31 mouse cellular contexts compared by ENCODE assay signal in the genomic region with DNA sequence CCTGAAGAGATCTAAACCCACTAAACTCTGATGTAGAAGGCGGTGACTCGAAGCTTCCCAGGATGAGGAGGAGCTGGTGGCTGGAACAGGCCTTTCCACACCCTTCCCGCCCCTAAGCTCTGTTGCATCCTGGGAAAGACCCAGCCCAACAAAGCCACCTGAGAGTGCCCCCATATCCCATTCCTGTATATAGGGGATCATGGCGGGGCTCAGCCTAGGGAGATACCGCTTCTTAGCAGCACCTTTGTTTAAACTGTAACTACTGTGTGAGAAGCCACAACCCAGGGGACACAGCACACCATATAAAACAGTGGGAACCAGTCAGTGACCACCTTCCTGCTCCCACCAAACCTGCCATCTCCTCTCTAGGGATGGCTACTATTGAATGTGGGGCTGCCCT.
"Had no signal": no experiment of that assay in that cellular context is flagged by ENCODE, and none has a peak within 500 bp of the region (broad histone marks: within the 10 kb centered on the region; RNA-seq: fewer than 3 reads in every experiment).

No protein-coding gene starts in this region.

- H3K9me3 ChIP-seq: limb, embryonic 10.5 days; limb, embryonic 12.5 days; limb, embryonic 13.5 days; limb, embryonic 15.5 days; liver, embryonic 12.5 days; liver, embryonic 13.5 days; liver, embryonic 15.5 days; lung, embryonic 15.5 days; megakaryocyte, embryonic 14.5 days; midbrain, embryonic 10.5 days; midbrain, embryonic 12.5 days; midbrain, embryonic 13.5 days; midbrain, embryonic 15.5 days had no signal

- H3K36me3 ChIP-seq: liver, embryonic 12.5 days; liver, embryonic 13.5 days; liver, embryonic 15.5 days; lung, embryonic 15.5 days; midbrain, embryonic 12.5 days; midbrain, embryonic 13.5 days; midbrain, embryonic 15.5 days had no signal

- H3K9ac ChIP-seq: limb, embryonic 12.5 days; limb, embryonic 13.5 days; limb, embryonic 15.5 days; liver, embryonic 12.5 days; liver, embryonic 13.5 days; liver, embryonic 14.5 days; liver, embryonic 15.5 days; liver, postnatal 0 days; lung, embryonic 14.5 days; lung, embryonic 15.5 days; midbrain, embryonic 12.5 days; midbrain, embryonic 13.5 days; midbrain, embryonic 15.5 days had no signal

- H3K4me2 ChIP-seq: limb, embryonic 12.5 days; limb, embryonic 13.5 days; limb, embryonic 15.5 days; liver, embryonic 11.5 days; liver, embryonic 12.5 days; liver, embryonic 13.5 days; liver, embryonic 15.5 days; lung, embryonic 14.5 days; lung, embryonic 15.5 days; midbrain, embryonic 12.5 days; midbrain, embryonic 13.5 days; midbrain, embryonic 15.5 days had no signal

- H3K4me1 ChIP-seq: limb, embryonic 12.5 days; limb, embryonic 13.5 days; limb, embryonic 15.5 days; liver, embryonic 12.5 days; liver, embryonic 13.5 days; liver, embryonic 15.5 days; lung, embryonic 15.5 days; megakaryocyte, embryonic 14.5 days; midbrain, embryonic 12.5 days; midbrain, embryonic 13.5 days; midbrain, embryonic 15.5 days had no signal

- H3K27ac ChIP-seq: left cerebral cortex, adult 2 months; limb, embryonic 10.5 days; limb, embryonic 12.5 days; limb, embryonic 13.5 days; limb, embryonic 15.5 days; liver, embryonic 12.5 days; liver, embryonic 13.5 days; liver, embryonic 14.5 days; liver, embryonic 15.5 days; lung, embryonic 15.5 days; macrophage; midbrain, embryonic 10.5 days; midbrain, embryonic 12.5 days; midbrain, embryonic 13.5 days; midbrain, embryonic 15.5 days had no signal

- H3K27me3 ChIP-seq: limb, embryonic 12.5 days; limb, embryonic 13.5 days; limb, embryonic 15.5 days; liver, embryonic 13.5 days; lung, embryonic 15.5 days; midbrain, embryonic 12.5 days; midbrain, embryonic 13.5 days; midbrain, embryonic 15.5 days had no signal

- ATAC-seq: liver, embryonic 12.5 days; liver, postnatal 0 days; lung, postnatal 0 days; midbrain, embryonic 13.5 days; midbrain, embryonic 15.5 days; midbrain, embryonic 16.5 days had no signal

- H3K4me3 ChIP-seq: left cerebral cortex, adult 2 months; limb, embryonic 10.5 days; limb, embryonic 12.5 days; limb, embryonic 13.5 days; limb, embryonic 15.5 days; liver, embryonic 12.5 days; liver, embryonic 13.5 days; liver, embryonic 15.5 days; lung, embryonic 15.5 days; megakaryocyte, embryonic 14.5 days; midbrain, embryonic 10.5 days; midbrain, embryonic 12.5 days; midbrain, embryonic 13.5 days; midbrain, embryonic 15.5 days; myocyte had no signal

- DNase-seq: left cerebral cortex, postnatal 4 days; liver; liver, embryonic 13.5 days; liver, postnatal 0 days; lung, adult 18-20 months; lung, adult 2 months; lung, embryonic 14.5 days; lung, postnatal 10 days; lung, postnatal 14 days; lung, postnatal 36 days; lung, postnatal 4 days; midbrain, embryonic 14.5 days had no signal
